ENCODE assay signal across 8 mouse cellular contexts in the genomic region with DNA sequence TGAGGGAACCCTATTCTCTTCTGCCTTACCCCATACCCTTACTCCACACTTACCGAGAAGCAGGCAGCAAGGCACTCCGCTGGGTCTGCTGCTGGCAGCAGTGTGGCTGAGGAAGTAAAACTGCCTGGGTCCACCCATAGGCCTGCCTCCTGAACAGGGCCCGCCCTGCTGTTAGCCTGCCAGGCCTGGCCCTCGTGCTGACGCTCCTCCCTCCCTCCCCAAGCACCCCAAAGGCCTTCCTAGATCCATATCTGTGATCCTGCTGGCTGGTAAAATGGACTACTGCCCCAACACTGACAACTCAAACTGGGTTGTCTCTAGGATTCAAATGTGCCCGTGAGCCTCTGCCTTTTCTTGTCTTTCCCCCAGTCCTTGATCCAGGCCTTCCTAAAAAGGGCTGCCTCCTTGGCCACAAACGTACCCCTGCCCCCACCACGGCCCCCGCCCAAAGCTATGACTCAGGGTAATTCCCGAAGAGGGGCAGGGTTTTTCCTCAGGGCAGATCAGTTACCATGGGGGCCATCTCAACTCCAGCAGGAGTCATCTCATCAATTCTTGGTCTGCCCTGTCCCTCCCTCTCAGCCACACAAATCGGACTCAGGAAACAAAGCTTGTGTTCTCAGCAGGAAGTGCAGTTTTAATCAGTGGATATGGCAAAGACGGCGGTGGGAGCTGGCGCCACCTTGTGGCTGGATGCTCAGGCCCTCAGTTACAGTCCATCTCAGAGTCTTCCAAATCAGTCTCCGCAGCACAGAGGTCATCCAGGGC. TPM values are rescaled to one million over a fixed set of nuclear protein-coding genes. Genes with fewer than 3 reads are reported as not detected.
DNase-seq lines count a peak whose midpoint lies in the region; ATAC-seq and TF ChIP-seq lines count a peak whose summit lies in the region.

A gene (minus strand): TSS at position 599 of the 768 bp plus-strand sequence.

- H3K27ac ChIP-seq in bone marrow macrophage, adult 2 months (ENCODE audit: insufficient read depth, low read depth, low read length): peak within 1 kb of the TSS; percentile 82
- peak within 1 kb of the TSS; percentile 90 for H3K27ac ChIP-seq in heart, embryonic 10.5 days
- H3K27ac ChIP-seq in kidney, embryonic 15.5 days: peak within 1 kb of the TSS; percentile 96

- peak; percentile 91 for DNase-seq in B cell, adult 2 months
- DNase-seq in heart, embryonic 10.5 days (ENCODE audit: low spot score): peak; percentile 93
- DNase-seq in liver: peak; percentile 91
- peak; percentile 94 for DNase-seq in splenic B cell, adult 2 months (ENCODE audit: low read depth, low spot score)

- peaks cover 32% of the 10 kb centered on the region for H3K4me1 ChIP-seq in bone marrow macrophage, adult 2 months (ENCODE audit: control insufficient read depth, insufficient read depth, low read length)
- peaks cover 33% of the 10 kb centered on the region for H3K4me1 ChIP-seq in heart, embryonic 10.5 days
- peaks cover 29% of the 10 kb centered on the region for H3K4me1 ChIP-seq in kidney, embryonic 15.5 days

- H3K9ac ChIP-seq in kidney, embryonic 15.5 days: peak within 1 kb of the TSS; percentile 61

- no peaks in the 10 kb centered on the region for H3K9me3 ChIP-seq in heart, embryonic 10.5 days
- H3K9me3 ChIP-seq in kidney, embryonic 15.5 days (replicated peaks): no peaks in the 10 kb centered on the region

- peak within 1 kb of the TSS; percentile 77 for H3K4me3 ChIP-seq in bone marrow macrophage, adult 2 months (ENCODE audit: insufficient read depth, low read length)
- peak within 1 kb of the TSS; percentile 52 for H3K4me3 ChIP-seq in heart, embryonic 10.5 days
- H3K4me3 ChIP-seq in kidney, embryonic 15.5 days (replicated peaks): peak within 1 kb of the TSS; percentile 47

- peak; percentile 91 for ATAC-seq in erythroblast, adult 5-6 weeks (replicated peaks; ENCODE audit: low FRiP score, poor library complexity, severe bottlenecking)
- peak; percentile 88 for ATAC-seq in kidney, embryonic 15.5 days (replicated peaks; ENCODE audit: low FRiP score)
- peak; percentile 69 for ATAC-seq in monocyte, adult 5-6 weeks (replicated peaks; ENCODE audit: insufficient number of reproducible peaks, low FRiP score, low TSS enrichment, poor library complexity, severe bottlenecking)

- peak; percentile 95 for TF ChIP-seq POLR2A in bone marrow macrophage, adult 2 months (IDR thresholded peaks at IDR 0.05; ENCODE audit: borderline replicate concordance, low read depth, low read length)

- peaks cover 70% of the 10 kb centered on the region for H3K36me3 ChIP-seq in heart, embryonic 10.5 days
- peaks cover 75% of the 10 kb centered on the region for H3K36me3 ChIP-seq in kidney, embryonic 15.5 days
- peaks cover 13% of the 10 kb centered on the region for H3K36me3 ChIP-seq in splenic B cell, adult 2 months (ENCODE audit: control insufficient read depth, insufficient read depth, low read length, poor library complexity, severe bottlenecking)

- peak; percentile 92 for TF ChIP-seq CTCF in bone marrow macrophage, adult 2 months (IDR thresholded peaks at IDR 0.05; ENCODE audit: low read depth, low read length)

- 14% methylated on average over 15 of the region's 15 CpGs for WGBS in heart, embryonic 10.5 days
- 9% methylated on average over 15 of the region's 15 CpGs for WGBS in kidney, embryonic 15.5 days

- H3K4me2 ChIP-seq in kidney, embryonic 15.5 days: peak within 1 kb of the TSS; percentile 69

- H3K27me3 ChIP-seq in heart, embryonic 10.5 days (ENCODE audit: insufficient read depth, poor library complexity, severe bottlenecking): no peaks in the 10 kb centered on the region
- H3K27me3 ChIP-seq in kidney, embryonic 15.5 days: no peaks in the 10 kb centered on the region
- H3K27me3 ChIP-seq in splenic B cell, adult 2 months (ENCODE audit: control insufficient read depth, insufficient read depth, low read length, poor library complexity, severe bottlenecking): no peaks in the 10 kb centered on the region

RNA-seq across cellular contexts. Expression of the gene that starts here (rescaled TPM):
- polyA plus RNA-seq in bone marrow macrophage, adult 2 months (2012; ENCODE audit: insufficient read depth, insufficient read length, missing spikeins): 88.4 and 110 TPM in 2 replicates
- total RNA-seq in erythroblast, adult 5-6 weeks (2015; ENCODE audit: low replicate concordance): 7.3 and 19.6 TPM in 2 replicates
- 1.7 and 4.2 TPM in 2 replicates for total RNA-seq in erythroblast, adult 5-6 weeks (2017; ENCODE audit: low replicate concordance)
- polyA plus RNA-seq in heart, embryonic 10.5 days (2016; fragmentation: Nextera tagmentation; extraction: Ambion mirVana): 8.2 and 8.9 TPM in 2 replicates
- 11.1 and 13.8 TPM in 2 replicates for polyA plus RNA-seq in kidney, embryonic 15.5 days (2015; fragmentation: Nextera tagmentation; extraction: Ambion mirVana)
- total RNA-seq in monocyte, adult 5-6 weeks (2017): 47.4 to 94.7 TPM (median 64.7 TPM) in 3 replicates

Comparison
In these comparisons a context has a peak if more than half of its experiments do, and no peak if none do; other contexts are left out.
1. Peak in every context shown above with its lines: DNase-seq, ATAC-seq, H3K4me3 ChIP-seq and H3K27ac ChIP-seq.